Mouse (Mus musculus): ENCODE data around the gene Dnajb7. TPM values are rescaled to one million over a fixed set of nuclear protein-coding genes. Genes with fewer than 3 reads are reported as not detected.

Dnajb7 gene
- polyA plus RNA-seq (2017; shearing (Covaris generic)): 0.73 TPM

GRCm38 (mm10) chr15:81408199-81408598 is at the start of gene Dnajb7:
TSS of gene Dnajb7 (minus strand) at chr15:81408299.

DNA sequence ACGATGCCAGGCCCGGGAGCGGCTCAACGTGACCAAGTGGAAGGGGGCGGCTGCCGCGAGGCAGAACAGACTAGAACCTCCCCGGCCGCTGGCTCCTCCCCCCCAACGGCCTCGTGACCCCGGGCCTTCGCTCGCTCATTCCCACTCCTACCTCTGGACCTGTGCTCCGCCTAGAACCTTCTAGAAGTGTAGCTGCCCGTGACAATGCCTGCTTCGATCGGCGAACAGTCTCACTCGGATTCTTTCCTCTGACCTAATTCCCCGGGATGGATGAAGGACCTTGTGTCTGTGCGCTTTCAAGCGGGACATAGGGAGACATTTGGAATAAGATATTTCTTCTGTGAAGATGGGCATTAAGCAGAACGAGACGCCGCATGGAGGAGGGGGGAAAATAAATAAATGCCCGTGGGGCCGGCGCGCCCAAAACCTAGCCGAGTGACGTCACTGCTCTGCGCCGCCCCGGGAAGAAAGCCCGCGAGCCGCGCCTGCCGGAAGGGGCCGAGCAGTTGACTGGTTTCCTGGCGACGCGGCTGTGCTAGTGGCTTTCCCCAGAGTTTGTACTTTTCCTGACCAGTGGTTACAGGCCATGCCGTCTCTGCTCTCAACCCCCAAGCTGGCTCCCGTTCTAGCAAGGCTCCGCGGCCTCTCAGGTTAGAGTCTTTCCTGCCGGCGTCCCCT is 8.3 kb downstream of the Dnajb7 start, which contains the start of the genes St13 and Xpnpep3:
Gene St13 (minus strand): TSS at position 440 of the 678 bp plus-strand sequence.
Gene Xpnpep3 (plus strand): TSS at position 501 of the 678 bp plus-strand sequence.

GRCm38 (mm10) chr15:81360345-81361021 is 47.6 kb downstream of the Dnajb7 start, which contains the start of gene Slc25a17:
TSS of gene Slc25a17 (minus strand) at chr15:81360812.

Other genes starting within 250 kb of the Dnajb7 start
- 113 TPM for gene Mrtfa, start 217.5 kb downstream of the Dnajb7 start, polyA plus RNA-seq (2017; shearing (Covaris generic))
- gene Mchr1, start 172.8 kb downstream of the Dnajb7 start, polyA plus RNA-seq (2017; shearing (Covaris generic)): not detected
- gene Slc25a17, start 47.5 kb downstream of the Dnajb7 start, polyA plus RNA-seq (2017; shearing (Covaris generic)): 63.8 TPM
- gene St13, start 8.2 kb downstream of the Dnajb7 start, polyA plus RNA-seq (2017; shearing (Covaris generic)): 189 TPM
- 9.7 TPM for gene Xpnpep3, start 8.2 kb downstream of the Dnajb7 start, polyA plus RNA-seq (2017; shearing (Covaris generic))
- gene Rbx1, start 58.0 kb upstream of the Dnajb7 start, polyA plus RNA-seq (2017; shearing (Covaris generic)): 361 TPM
- gene Ep300, start 177.1 kb upstream of the Dnajb7 start, polyA plus RNA-seq (2017; shearing (Covaris generic)): 33.8 TPM